Mouse (Mus musculus) kidney, postnatal 0 days (tissue): ENCODE measurements around the gene Adap2. TPM values are rescaled to one million over a fixed set of nuclear protein-coding genes. Genes with fewer than 3 reads are reported as not detected.

ENCODE experiments used
- ATAC-seq: fragments of 200-750 bp; cut with Nextera tagmentation; replicated peaks from 2 replicates; pipeline ENCODE4 v1.8.0; 2017; ENCODE audit warnings: low read depth, moderate number of reproducible peaks, moderate TSS enrichment, moderate library complexity; ENCODE audit not compliant: low FRiP score
- DNase-seq: peaks from one replicate; pipeline ENCODE4 v3.0.0-alpha.2; 2016; ENCODE audit warnings: low spot score
- H3K27ac ChIP-seq: fragments of 300-500 bp; sonication (generic); 2 replicates; pipeline ENCODE4 v1.5.1; 2014; ENCODE audit warnings: mild to moderate bottlenecking
- H3K27me3 ChIP-seq: fragments of 300-500 bp; sonication (generic); 2 replicates; pipeline ENCODE4 v1.6.1; 2014; ENCODE audit warnings: low read length, mixed read lengths; ENCODE audit not compliant: insufficient read depth
- H3K36me3 ChIP-seq: fragments of 300-500 bp; sonication (generic); 2 replicates; pipeline ENCODE4 v1.6.1; 2014; ENCODE audit warnings: low read length, mixed read lengths; ENCODE audit not compliant: insufficient read depth
- H3K4me1 ChIP-seq: fragments of 300-500 bp; sonication (generic); replicated peaks from 2 replicates; pipeline ENCODE4 v1.6.1; 2014; ENCODE audit warnings: antibody characterized with exemption, low read length, mixed read lengths; ENCODE audit not compliant: insufficient read depth
- H3K4me2 ChIP-seq: fragments of 300-500 bp; sonication (generic); 2 replicates; pipeline ENCODE4 v1.6.1; 2014; ENCODE audit warnings: mild to moderate bottlenecking, low read length, moderate library complexity, mixed read lengths
- H3K4me3 ChIP-seq: fragments of 300-500 bp; sonication (generic); replicated peaks from 2 replicates; pipeline ENCODE4 v1.5.1; 2014; ENCODE audit warnings: low read depth, low read length
- H3K9ac ChIP-seq: fragments of 300-500 bp; sonication (generic); 2 replicates; pipeline ENCODE4 v1.6.1; 2014; ENCODE audit warnings: low read depth, low read length
- H3K9me3 ChIP-seq: fragments of 300-500 bp; sonication (generic); replicated peaks from 2 replicates; pipeline ENCODE4 v1.6.1; 2016; ENCODE audit warnings: low read length, inconsistent platforms, mixed read lengths
- CTCF ChIP-seq: IDR thresholded peaks from 2 replicates; pipeline ENCODE4 v1.5.1; 2016; ENCODE audit warnings: antibody characterized with exemption, low read depth, mild to moderate bottlenecking, moderate library complexity
- WGBS: fragments of 180-500 bp; shearing (Covaris S2); extraction: QIAGEN DNeasy Blood & Tissue Kit; methylation state at CpG from one replicate; pipeline ENCODE4 v1.1.7; 2014; 5-methylcytosine and 5-hydroxymethylcytosine counted together
- polyA plus RNA-seq: library from polyadenylated mRNA; unstranded; fragments of >200 nt; fragmentation: Nextera tagmentation; extraction: Ambion mirVana; gene quantifications from 2 replicates; pipeline ENCODE4 v1.2.1, GENCODE M21; 2015

Adap2 gene
- polyA plus RNA-seq, 1 experiment from 2014 or later, result 3.6 TPM

DNA sequence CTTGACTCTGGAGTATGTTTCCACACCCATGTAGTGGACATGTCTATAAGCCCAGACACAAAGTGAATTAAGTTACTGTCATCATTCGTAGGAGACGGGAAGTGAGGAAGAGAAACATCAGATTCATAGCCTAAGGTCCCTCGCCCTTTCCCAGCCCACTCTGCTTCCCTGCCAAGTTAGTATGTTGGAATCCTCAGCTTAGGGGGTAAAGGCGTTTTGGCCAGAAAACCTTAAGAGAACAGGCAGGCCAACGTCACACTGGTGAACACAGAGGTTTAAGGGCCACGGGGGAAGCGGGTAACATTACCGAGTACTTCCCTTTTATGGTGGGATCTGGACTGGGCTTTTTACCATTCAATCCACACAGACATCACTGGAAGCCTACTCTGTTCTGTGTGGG is 1.6 kb downstream of the Adap2 start:
- Histone ChIP-seq H3K27me3 (no peaks in the 10 kb centered on the region), H3K36me3 (no peaks in the 10 kb centered on the region), H3K4me1 (0 out of 2 replicates have a peak, but pooled peaks cover 12% of the 10 kb centered on the region), H3K9ac (no peak overlapping the region), H3K9me3 (no peaks in the 10 kb centered on the region), H3K4me3 (no peak overlapping the region), H3K27ac (no peak overlapping the region), H3K4me2 (no peak overlapping the region)
- no peak for ATAC-seq
- TF ChIP-seq CTCF, result no peak
- DNase-seq, result no peak
- 86% methylated on average over 8 of the region's 8 CpGs for WGBS

DNA sequence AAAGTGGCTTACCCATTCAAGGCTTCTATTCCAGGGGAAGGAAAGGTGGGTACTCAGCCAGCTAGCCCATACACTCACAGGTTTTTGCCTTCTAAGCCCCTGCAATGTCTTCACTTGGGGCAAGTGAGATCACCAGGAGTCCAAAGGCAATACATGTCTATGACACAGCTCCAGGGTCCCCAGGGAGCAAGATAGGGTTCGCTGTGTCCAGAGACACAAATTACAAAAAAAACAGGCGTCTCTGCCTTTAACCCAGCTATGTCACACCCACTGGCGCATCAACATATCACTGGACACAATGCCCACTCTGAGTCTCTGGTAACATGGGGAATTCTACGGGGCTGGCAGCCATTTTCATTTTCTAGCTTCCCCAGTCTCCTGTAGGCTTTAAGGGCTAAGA is 2.1 kb downstream of the Adap2 start:
- Histone ChIP-seq H3K4me1 (0 out of 2 replicates have a peak, but pooled peaks cover 12% of the 10 kb centered on the region), H3K27me3 (no peaks in the 10 kb centered on the region), H3K4me3 (no peak overlapping the region), H3K9ac (no peak overlapping the region), H3K9me3 (no peaks in the 10 kb centered on the region), H3K4me2 (no peak overlapping the region), H3K36me3 (no peaks in the 10 kb centered on the region), H3K27ac (no peak overlapping the region)
- ATAC-seq (no peak), DNase-seq (no peak)
- 78% methylated on average over 4 of the region's 4 CpGs for WGBS
- no peak for TF ChIP-seq CTCF

DNA sequence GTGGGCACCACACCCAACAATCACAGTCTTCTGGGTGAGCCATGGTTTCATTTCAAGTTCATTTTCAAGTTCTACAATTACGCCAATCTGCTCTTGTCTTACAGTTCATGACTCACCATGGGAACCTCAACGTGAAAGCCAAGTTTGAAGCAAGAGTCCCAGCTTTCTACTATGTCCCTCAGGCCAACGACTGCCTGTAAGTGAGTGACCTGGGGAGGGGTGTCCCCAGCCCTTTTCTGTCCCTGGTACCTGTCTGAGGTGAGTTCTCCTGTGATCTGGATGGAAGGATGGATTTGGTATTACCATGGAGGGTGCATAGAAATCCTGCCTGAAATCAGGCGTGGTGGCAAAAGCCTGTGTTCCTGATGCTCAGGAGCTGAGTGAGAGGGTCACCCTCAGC is 2.9 kb downstream of the Adap2 start:
- Histone ChIP-seq H3K36me3 (no peaks in the 10 kb centered on the region), H3K4me2 (no peak overlapping the region), H3K9me3 (no peaks in the 10 kb centered on the region), H3K27me3 (no peaks in the 10 kb centered on the region), H3K27ac (no peak overlapping the region), H3K4me3 (no peak overlapping the region), H3K4me1 (0 out of 2 replicates have a peak, but pooled peaks cover 12% of the 10 kb centered on the region), H3K9ac (no peak overlapping the region)
- DNase-seq (no peak), ATAC-seq (no peak)
- 78% methylated on average over 4 of the region's 4 CpGs for WGBS
- TF ChIP-seq CTCF, result no peak

DNA sequence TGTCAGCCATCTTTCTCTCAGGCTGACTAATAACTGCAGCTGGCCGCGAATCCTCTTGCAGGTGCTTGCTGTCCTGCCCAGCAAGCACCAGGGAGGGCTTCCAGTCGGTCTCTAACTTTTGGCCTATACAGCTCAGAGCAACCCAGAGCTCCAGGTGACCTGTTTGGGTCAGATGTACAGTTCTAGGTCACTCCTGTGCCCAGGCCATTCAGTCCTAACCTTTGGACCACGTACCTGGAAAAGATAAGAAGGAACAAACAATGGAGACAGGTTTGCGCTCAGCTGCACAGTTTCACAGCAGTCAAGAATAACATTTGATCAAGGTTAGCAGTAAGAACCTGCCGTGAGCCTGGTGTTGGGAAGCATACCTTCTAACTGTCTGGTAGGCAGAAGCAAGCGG is 5.1 kb downstream of the Adap2 start:
- Histone ChIP-seq H3K9me3 (no peaks in the 10 kb centered on the region), H3K27ac (no peak overlapping the region), H3K4me1 (0 out of 2 replicates have a peak, but pooled peaks cover 5% of the 10 kb centered on the region), H3K4me2 (no peak overlapping the region), H3K36me3 (no peaks in the 10 kb centered on the region), H3K4me3 (no peak overlapping the region), H3K9ac (no peak overlapping the region), H3K27me3 (no peaks in the 10 kb centered on the region)
- WGBS, result 81% methylated on average over 7 of the region's 7 CpGs
- ATAC-seq (no peak), DNase-seq (no peak)
- no peak for TF ChIP-seq CTCF

DNA sequence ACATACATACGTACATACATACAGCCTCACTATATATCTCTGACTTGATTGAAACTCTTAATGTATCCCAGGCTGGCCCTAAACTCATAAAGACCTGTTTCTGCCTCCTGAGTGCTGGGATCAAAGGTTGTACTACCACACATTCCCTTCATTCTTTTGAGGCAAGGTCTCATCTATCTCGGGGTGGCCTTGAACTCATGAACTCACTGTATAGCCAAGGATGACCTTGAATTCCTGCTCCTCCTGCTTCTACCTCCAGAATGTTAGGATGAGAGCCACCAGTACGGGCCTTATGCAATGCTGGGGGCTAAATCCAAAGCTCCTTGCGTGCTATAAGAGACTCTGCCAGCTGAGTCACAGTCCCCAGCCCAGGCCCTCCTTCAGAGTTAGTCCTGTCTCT is 7.1 kb downstream of the Adap2 start:
- no peak for TF ChIP-seq CTCF
- WGBS, result 72% methylated on average over 4 of the region's 4 CpGs
- Histone ChIP-seq H3K27ac (no peak overlapping the region), H3K9me3 (no peaks in the 10 kb centered on the region), H3K4me3 (no peak overlapping the region), H3K9ac (no peak overlapping the region), H3K27me3 (no peaks in the 10 kb centered on the region), H3K36me3 (no peaks in the 10 kb centered on the region), H3K4me2 (no peak overlapping the region), H3K4me1 (no peaks in the 10 kb centered on the region)
- no peak for ATAC-seq
- no peak for DNase-seq

DNA sequence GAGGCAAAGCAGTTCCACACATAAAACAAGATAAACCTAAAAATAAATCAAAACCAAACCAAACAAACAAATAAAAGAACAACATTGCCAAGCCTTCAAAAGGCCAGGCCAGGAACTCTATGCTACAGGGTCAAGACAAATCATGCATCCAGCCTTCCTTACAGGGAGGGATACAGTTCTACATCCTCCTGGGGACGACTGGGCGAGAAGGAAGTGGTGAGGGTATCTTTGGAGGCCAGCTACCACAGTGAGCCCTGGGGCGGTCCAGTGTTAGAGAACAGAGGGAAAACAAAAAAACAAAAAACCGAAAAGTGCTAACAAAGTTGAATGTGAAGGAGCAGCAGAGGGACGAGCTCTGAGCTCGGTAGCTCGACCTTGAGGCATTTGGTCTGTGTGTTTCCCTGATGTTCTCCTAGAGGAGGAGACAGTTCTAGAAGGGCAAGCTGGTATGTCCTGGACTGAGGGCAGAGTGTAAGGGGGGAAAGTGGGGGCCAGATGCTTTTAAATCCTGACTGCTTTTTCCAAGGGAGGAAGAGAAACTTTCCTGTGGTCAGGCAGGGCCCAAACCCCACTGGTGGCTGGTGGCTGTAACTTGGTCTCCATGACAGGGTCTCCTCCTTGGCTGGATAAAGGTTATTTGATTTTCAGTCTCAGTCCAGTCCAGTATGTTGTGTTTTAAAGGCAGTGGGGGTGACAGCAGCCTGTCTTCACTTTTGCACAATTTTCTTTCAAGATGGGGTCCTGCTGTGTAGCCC is 9.6 kb downstream of the Adap2 start:
- H3K27me3 ChIP-seq, result no peaks in the 10 kb centered on the region
- DNase-seq (no peak), ATAC-seq (no peak)
- no peaks in the 10 kb centered on the region for H3K4me1 ChIP-seq
- TF ChIP-seq CTCF, result no peak
- WGBS, result 63% methylated on average over 7 of the region's 7 CpGs
- no peak overlapping the region for H3K9ac ChIP-seq
- no peak overlapping the region for H3K4me2 ChIP-seq
- no peaks in the 10 kb centered on the region for H3K9me3 ChIP-seq
- H3K36me3 ChIP-seq, result no peaks in the 10 kb centered on the region
- no peak overlapping the region for H3K27ac ChIP-seq
- H3K4me3 ChIP-seq, result no peak overlapping the region

DNA sequence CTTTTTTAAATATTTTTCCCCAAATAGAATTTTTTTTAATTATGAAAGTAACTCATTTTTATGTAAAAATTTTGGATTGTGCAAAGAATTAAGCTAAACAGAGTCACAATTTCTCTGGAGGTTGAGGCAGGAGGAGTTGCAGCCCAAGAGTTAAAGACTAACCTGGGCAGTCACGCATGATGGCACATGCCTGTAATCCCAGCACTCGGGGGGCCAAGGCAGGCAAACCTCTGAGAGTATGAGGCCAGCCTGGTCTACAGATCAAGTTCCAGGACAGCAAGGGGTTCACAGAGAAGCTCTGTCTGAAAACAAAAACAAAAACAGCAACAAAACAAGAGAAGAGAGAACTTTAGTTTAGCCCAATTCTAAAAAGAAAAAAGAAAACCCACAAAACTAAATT is 10.3 kb downstream of the Adap2 start:
- Histone ChIP-seq H3K9me3 (no peaks in the 10 kb centered on the region), H3K9ac (no peak overlapping the region), H3K27me3 (no peaks in the 10 kb centered on the region), H3K4me2 (no peak overlapping the region), H3K36me3 (no peaks in the 10 kb centered on the region), H3K4me1 (no peaks in the 10 kb centered on the region), H3K4me3 (no peak overlapping the region), H3K27ac (no peak overlapping the region)
- 36% methylated on average over 2 of the region's 2 CpGs for WGBS
- TF ChIP-seq CTCF, result no peak
- ATAC-seq, result no peak
- no peak for DNase-seq
